Mouse (Mus musculus) cerebellum, adult 2 months (tissue): ENCODE measurements at regions not wholly inside any gene's neighbourhood (a gene's known extent, or its start where the extent isn't known, plus 50 kb on each side); places are given as distances from the start of the nearest gene placed in this dataset.

Experiments
- CTCF ChIP-seq: fragments of 200-500 bp; IDR thresholded peaks from 2 replicates; pipeline ENCODE4 v1.5.1; 2011; ENCODE audit warnings: low read depth, mild to moderate bottlenecking, control low read depth, low read length, moderate library complexity, borderline replicate concordance; ENCODE audit not compliant: insufficient read depth
- POLR2A ChIP-seq: fragments of 200-500 bp; IDR thresholded peaks from 2 replicates; pipeline ENCODE4 v1.6.1; 2011; ENCODE audit warnings: low read length, control low read depth, borderline replicate concordance; ENCODE audit not compliant: insufficient read depth

GRCm38 (mm10) chr16:78247189-78247588 is 54.1 kb upstream of the Cxadr start:
- TF ChIP-seq CTCF (no peak), POLR2A (no peak)
